Mouse (Mus musculus) liver, postnatal 0 days (tissue): ENCODE results near the gene Cspg4.

Experiments used
- CTCF ChIP-seq: sonication (generic); IDR thresholded peaks from 2 replicates; pipeline ENCODE4 v1.5.1; 2016; ENCODE audit warnings: antibody characterized with exemption, low read depth
- EP300 ChIP-seq: IDR thresholded peaks from 2 replicates; pipeline ENCODE4 v1.6.1; 2016; ENCODE audit warnings: antibody characterized with exemption, low read depth, mild to moderate bottlenecking

DNA sequence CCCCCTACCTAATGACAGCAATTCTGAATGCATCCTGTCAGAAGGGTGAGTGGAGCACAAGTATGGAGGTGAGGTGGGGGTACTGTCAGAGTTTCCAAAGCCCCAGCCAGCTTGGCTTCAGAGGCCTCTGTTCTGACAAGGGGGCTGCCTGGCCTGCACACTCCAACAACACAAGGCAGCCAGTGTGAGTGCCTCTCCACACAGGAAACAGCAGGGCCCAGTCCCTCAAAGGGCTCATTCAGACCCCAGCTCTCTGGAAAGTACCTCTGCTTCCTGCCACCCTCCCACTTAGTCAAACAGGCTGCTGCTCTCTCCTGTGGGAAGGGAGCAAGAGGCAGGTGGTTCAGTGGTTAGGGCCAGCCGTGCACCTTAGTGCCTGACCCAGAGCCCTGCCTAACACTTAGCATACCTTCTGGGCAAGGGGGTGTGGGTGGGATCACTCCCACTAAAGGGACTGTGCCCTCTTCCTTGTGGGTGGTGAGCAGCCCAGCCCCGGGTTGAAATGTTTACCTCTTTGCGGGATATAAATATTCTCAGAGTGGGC lies 16.8 kb downstream of the Cspg4 start:
- no peak for TF ChIP-seq CTCF
- no peak for TF ChIP-seq EP300
